Mouse (Mus musculus): ENCODE results near the gene Got1. TPM values are rescaled to one million over a fixed set of nuclear protein-coding genes. Genes with fewer than 3 reads are reported as not detected.

The Got1 gene
- polyA plus RNA-seq, 2 experiments, result 10.8 to 11.6 TPM

GRCm38 (mm10) chr19:43528056-43528587 lies 3.7 kb upstream of the Got1 start:
- TF ChIP-seq CTCF (IDR thresholded peaks at IDR 0.05; ENCODE audit: low read depth) (no peak), EP300 (IDR thresholded peaks at IDR 0.05; ENCODE audit: low read depth) (no peak)
- Histone ChIP-seq H3K36me3 (replicated peaks; ENCODE audit: control insufficient read depth, insufficient read depth, low read depth) (no peaks in the 10 kb centered on the region), H3K4me3 (ENCODE audit: insufficient read depth in 1 of 2, low read depth in 2 of 2, low read length in 2 of 2) (no peak overlapping the region), H3K27me3 (ENCODE audit: control insufficient read depth, insufficient read depth, low read length) (no peaks in the 10 kb centered on the region; the same call in 1 of the 2 replicates), H3K4me2 (ENCODE audit: low read depth) (no peak overlapping the region), H3K4me1 (replicated peaks; ENCODE audit: control insufficient read depth in 2 of 2, insufficient read depth in 2 of 2, low read length in 1 of 2) (peaks cover 0 to 17% of the 10 kb centered on the region in 2 experiments; a peak in 3 of 4 replicates), H3K9ac (replicated peaks) (no peak overlapping the region), H3K9me3 (ENCODE audit: control insufficient read depth, low read length) (no peaks in the 10 kb centered on the region), H3K27ac (no peak overlapping the region)
- 72% methylated on average over 8 of the region's 8 CpGs for WGBS (ENCODE audit: insufficient replicate concordance)
- DNase-seq (ENCODE audit: low read depth in 3 of 3, low spot score in 3 of 3) (no peak), ATAC-seq (ENCODE audit: insufficient read depth) (no peak)

GRCm38 (mm10) chr19:43527131-43527530 lies 2.7 kb upstream of the Got1 start:
- 13% methylated on average over 11 of the region's 11 CpGs for WGBS (ENCODE audit: insufficient replicate concordance)
- TF ChIP-seq EP300 (IDR thresholded peaks at IDR 0.05; ENCODE audit: low read depth) (no peak), CTCF (IDR thresholded peaks at IDR 0.05; ENCODE audit: low read depth) (peak; percentile 34; the same call in 1 of the 2 replicates)
- no peaks in the 10 kb centered on the region for H3K36me3 ChIP-seq (replicated peaks; ENCODE audit: control insufficient read depth, insufficient read depth, low read depth)
- H3K9me3 ChIP-seq (ENCODE audit: control insufficient read depth, low read length), result no peaks in the 10 kb centered on the region
- H3K4me2 ChIP-seq (ENCODE audit: low read depth), result no peak overlapping the region
- no peak overlapping the region for H3K9ac ChIP-seq (replicated peaks)
- H3K4me1 ChIP-seq (replicated peaks; ENCODE audit: control insufficient read depth in 2 of 2, insufficient read depth in 2 of 2, low read length in 1 of 2), result peaks cover 0 to 17% of the 10 kb centered on the region in 2 experiments; a peak in 3 of 4 replicates
- DNase-seq (ENCODE audit: low read depth in 3 of 3, low spot score in 3 of 3) (no peak), ATAC-seq (ENCODE audit: insufficient read depth) (no peak)
- no peak overlapping the region for H3K27ac ChIP-seq
- H3K4me3 ChIP-seq (ENCODE audit: insufficient read depth in 1 of 2, low read depth in 2 of 2, low read length in 2 of 2), result no peak overlapping the region
- no peaks in the 10 kb centered on the region; the same call in 1 of the 2 replicates for H3K27me3 ChIP-seq (ENCODE audit: control insufficient read depth, insufficient read depth, low read length)

GRCm38 (mm10) chr19:43526025-43526424 lies 1.6 kb upstream of the Got1 start:
- TF ChIP-seq CTCF (IDR thresholded peaks at IDR 0.05; ENCODE audit: low read depth), result no peak
- no peak for TF ChIP-seq EP300 (IDR thresholded peaks at IDR 0.05; ENCODE audit: low read depth)
- H3K4me1 ChIP-seq (replicated peaks; ENCODE audit: control insufficient read depth in 2 of 2, insufficient read depth in 2 of 2, low read length in 1 of 2), result peaks cover 0 to 20% of the 10 kb centered on the region in 2 experiments; a peak in 3 of 4 replicates
- no peak overlapping the region for H3K4me2 ChIP-seq (ENCODE audit: low read depth)
- no peaks in the 10 kb centered on the region; the same call in 1 of the 2 replicates for H3K27me3 ChIP-seq (ENCODE audit: control insufficient read depth, insufficient read depth, low read length)
- H3K9me3 ChIP-seq (ENCODE audit: control insufficient read depth, low read length), result no peaks in the 10 kb centered on the region
- no peak overlapping the region for H3K9ac ChIP-seq (replicated peaks)
- DNase-seq (ENCODE audit: low read depth in 3 of 3, low spot score in 3 of 3), result no peak
- H3K27ac ChIP-seq, result no peak overlapping the region
- no peaks in the 10 kb centered on the region for H3K36me3 ChIP-seq (replicated peaks; ENCODE audit: control insufficient read depth, insufficient read depth, low read depth)
- H3K4me3 ChIP-seq (ENCODE audit: insufficient read depth in 1 of 2, low read depth in 2 of 2, low read length in 2 of 2), result no peak overlapping the region
- no peak for ATAC-seq (ENCODE audit: insufficient read depth)
- 80% methylated on average over 9 of the region's 9 CpGs for WGBS (ENCODE audit: insufficient replicate concordance)

GRCm38 (mm10) chr19:43525566-43525965 lies 1.2 kb upstream of the Got1 start:
- DNase-seq (ENCODE audit: low read depth in 3 of 3, low spot score in 3 of 3) (no peak), ATAC-seq (ENCODE audit: insufficient read depth) (no peak)
- peak overlapping the region; percentile 98 for H3K4me2 ChIP-seq (ENCODE audit: low read depth)
- no peaks in the 10 kb centered on the region for H3K36me3 ChIP-seq (replicated peaks; ENCODE audit: control insufficient read depth, insufficient read depth, low read depth)
- no peaks in the 10 kb centered on the region; the same call in 1 of the 2 replicates for H3K27me3 ChIP-seq (ENCODE audit: control insufficient read depth, insufficient read depth, low read length)
- 83% methylated on average over 7 of the region's 7 CpGs for WGBS (ENCODE audit: insufficient replicate concordance)
- peaks cover 2 to 25% of the 10 kb centered on the region in 2 experiments; a peak in 3 of 4 replicates for H3K4me1 ChIP-seq (replicated peaks; ENCODE audit: control insufficient read depth in 2 of 2, insufficient read depth in 2 of 2, low read length in 1 of 2)
- TF ChIP-seq CTCF (IDR thresholded peaks at IDR 0.05; ENCODE audit: low read depth) (no peak), EP300 (IDR thresholded peaks at IDR 0.05; ENCODE audit: low read depth) (no peak)
- no peak overlapping the region for H3K27ac ChIP-seq
- H3K9ac ChIP-seq (replicated peaks), result no peak overlapping the region; the same call in 1 of the 2 replicates
- no peak overlapping the region for H3K4me3 ChIP-seq (ENCODE audit: insufficient read depth in 1 of 2, low read depth in 2 of 2, low read length in 2 of 2)
- no peaks in the 10 kb centered on the region for H3K9me3 ChIP-seq (ENCODE audit: control insufficient read depth, low read length)

- Histone ChIP-seq H3K27me3 (ENCODE audit: control insufficient read depth, insufficient read depth, low read length) (no peaks in the 10 kb centered on the region; the same call in 1 of the 2 replicates), H3K4me1 (replicated peaks; ENCODE audit: control insufficient read depth in 2 of 2, insufficient read depth in 2 of 2, low read length in 1 of 2) (peaks cover 3 to 28% of the 10 kb centered on the region in 2 experiments; a peak in 3 of 4 replicates), H3K36me3 (replicated peaks; ENCODE audit: control insufficient read depth, insufficient read depth, low read depth) (no peaks in the 10 kb centered on the region), H3K27ac (no peak overlapping the region; the same call in 1 of the 2 replicates), H3K4me2 (ENCODE audit: low read depth) (peak overlapping the region; percentile 98), H3K4me3 (ENCODE audit: insufficient read depth in 1 of 2, low read depth in 2 of 2, low read length in 2 of 2) (peak overlapping the region; percentile 71 to 75), H3K9me3 (ENCODE audit: control insufficient read depth, low read length) (no peaks in the 10 kb centered on the region), H3K9ac (replicated peaks) (peak overlapping the region; percentile 77)
- peak in 1 of 3 experiments; percentile 36 for DNase-seq (ENCODE audit: low read depth in 3 of 3, low spot score in 3 of 3)
- TF ChIP-seq EP300 (IDR thresholded peaks at IDR 0.05; ENCODE audit: low read depth), result no peak
- ATAC-seq (ENCODE audit: insufficient read depth), result peak; percentile 6; the same call in 1 of the 2 replicates
- WGBS (ENCODE audit: insufficient replicate concordance), result 15% methylated on average over 10 of the region's 10 CpGs
Measured at GRCm38 (mm10) chr19:43525104-43525482, 688 bp upstream of the Got1 start.
